Mouse (Mus musculus) stomach, postnatal 0 days (tissue): ENCODE measurements around the gene Galnt9.

ENCODE experiments used
- CTCF ChIP-seq: IDR thresholded peaks from 2 replicates; pipeline ENCODE4 v1.5.1; 2016; ENCODE audit warnings: antibody characterized with exemption, low read depth, mild to moderate bottlenecking, moderate library complexity
- EP300 ChIP-seq: optimal IDR thresholded peaks from 2 replicates; pipeline ENCODE3; 2016; ENCODE audit warnings: antibody characterized with exemption

- no peak for TF ChIP-seq CTCF
- no peak for TF ChIP-seq EP300
These were observed 33.8 kb upstream of the Galnt9 start for GRCm38 (mm10) chr5:110510357-110510756.
